Mouse (Mus musculus) liver, embryonic 18 days (tissue): Measurements from ENCODE around the gene 4930519P11Rik. TPM values are rescaled to one million over a fixed set of nuclear protein-coding genes. Genes with fewer than 3 reads are reported as not detected.

Experiments
- polyA plus RNA-seq: library from polyadenylated mRNA; depleted of rRNA; stranded (reverse); fragments of >200 nt; gene quantifications from 2 replicates; pipeline ENCODE4 v1.2.3, GENCODE M21; 2012; rRNA removed

4930519P11Rik gene
- polyA plus RNA-seq, result 0.07 and 0.22 TPM in 2 replicates

DNA sequence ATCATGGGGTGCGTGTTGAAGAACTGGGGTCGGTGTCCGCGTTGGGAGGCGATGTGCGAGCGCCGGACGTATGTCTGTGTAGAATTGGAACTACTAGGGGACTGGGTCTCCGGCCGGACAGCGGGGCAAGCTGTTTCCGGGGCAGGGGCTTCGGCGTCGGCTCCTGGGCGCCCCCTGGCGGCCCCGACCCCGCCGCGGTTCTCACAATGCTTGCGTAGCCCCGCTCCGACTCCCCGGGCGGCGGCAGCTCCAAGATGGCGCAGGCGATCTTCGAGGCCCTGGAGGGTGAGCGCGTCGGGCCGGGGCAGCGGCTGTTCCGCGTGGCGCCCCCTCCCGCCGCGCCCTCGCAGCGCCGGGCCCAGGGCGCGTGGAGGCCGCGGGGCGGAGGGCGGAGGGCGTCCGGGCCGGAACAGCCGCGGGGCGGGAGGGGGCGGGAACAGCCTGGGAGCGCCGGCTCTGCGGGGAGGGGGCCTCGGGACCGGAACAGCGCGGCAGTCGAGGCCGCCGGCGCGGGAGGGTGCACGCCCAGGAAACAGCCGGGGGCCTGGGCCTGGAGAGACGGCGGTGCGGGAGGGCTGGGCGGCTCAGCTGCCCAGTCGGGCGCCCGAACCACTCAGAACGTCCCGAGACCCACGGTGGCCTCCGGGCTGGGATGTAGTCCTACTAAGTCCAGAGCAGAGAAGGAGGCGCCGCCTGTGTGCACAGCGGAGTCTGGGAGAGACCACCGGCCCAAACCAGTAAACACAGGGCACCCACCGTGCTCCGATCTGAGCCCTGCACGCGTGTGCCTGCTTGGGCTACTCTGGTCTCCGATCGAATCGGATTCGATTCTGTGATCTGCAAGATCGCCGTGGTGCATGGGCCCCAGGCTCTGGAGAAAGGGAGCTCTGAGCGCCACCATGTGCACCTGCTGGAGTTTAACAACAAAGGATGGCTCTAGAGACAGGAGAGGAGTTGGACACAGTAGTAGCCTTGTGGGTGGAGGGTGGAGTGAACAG lies at the start of gene 4930519P11Rik, which contains the start of gene Zfp341:
TSS of gene 4930519P11Rik (minus strand) at position 320 of the 998 bp plus-strand sequence.
TSS of gene Zfp341 (plus strand) at position 180 of the 998 bp plus-strand sequence.

DNA sequence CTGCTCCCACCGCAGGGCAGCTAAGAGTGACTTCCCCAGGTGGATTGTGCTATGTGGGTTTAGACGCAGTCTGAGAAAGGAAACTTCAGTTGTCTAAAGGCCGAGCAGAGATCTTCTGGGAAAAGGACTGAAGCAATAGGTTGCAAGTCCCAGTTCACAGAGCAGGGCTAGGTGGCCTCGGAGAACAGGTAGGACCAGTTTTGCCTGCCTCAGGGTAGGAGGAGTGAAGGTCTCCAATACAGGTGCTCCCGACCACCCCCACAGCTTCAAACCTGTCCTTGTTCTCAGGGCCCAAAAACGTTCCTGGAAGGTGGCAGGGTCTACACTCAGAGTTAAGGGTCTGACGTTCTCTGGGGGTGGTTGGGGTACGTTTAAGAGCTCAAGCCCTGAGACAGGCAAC lies 38.1 kb upstream of the 4930519P11Rik start, which contains the start of gene Chmp4b:
TSS of gene Chmp4b (plus strand) at position 343 of the 400 bp plus-strand sequence.

DNA sequence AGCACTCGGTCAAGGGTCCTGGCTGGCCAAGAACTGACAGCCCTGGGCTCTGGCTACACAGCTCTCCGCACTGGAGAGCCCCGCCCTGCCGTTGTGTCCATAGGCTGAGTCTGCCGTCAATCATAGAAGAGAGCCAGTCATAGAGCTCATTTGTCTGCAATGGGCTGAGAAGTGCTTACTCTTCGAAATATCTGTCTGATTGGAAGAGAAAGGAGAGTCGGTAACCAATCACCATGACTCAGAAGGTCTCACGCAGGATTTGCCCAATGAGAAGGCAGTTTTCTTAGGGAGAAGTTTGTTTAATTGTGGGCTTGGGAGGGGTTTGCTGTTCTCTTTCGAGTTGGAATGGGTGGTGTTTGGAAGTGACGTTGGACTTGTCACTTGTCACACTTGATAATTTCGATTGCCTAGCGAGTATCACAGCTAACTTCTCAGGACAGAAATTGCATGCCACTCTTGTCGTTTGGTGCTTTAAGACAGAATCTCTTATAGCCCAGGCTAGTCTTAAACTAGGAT lies 9.5 kb downstream of the 4930519P11Rik start, which contains the start of gene Pxmp4:
TSS of gene Pxmp4 (minus strand) at position 71 of the 516 bp plus-strand sequence.

DNA sequence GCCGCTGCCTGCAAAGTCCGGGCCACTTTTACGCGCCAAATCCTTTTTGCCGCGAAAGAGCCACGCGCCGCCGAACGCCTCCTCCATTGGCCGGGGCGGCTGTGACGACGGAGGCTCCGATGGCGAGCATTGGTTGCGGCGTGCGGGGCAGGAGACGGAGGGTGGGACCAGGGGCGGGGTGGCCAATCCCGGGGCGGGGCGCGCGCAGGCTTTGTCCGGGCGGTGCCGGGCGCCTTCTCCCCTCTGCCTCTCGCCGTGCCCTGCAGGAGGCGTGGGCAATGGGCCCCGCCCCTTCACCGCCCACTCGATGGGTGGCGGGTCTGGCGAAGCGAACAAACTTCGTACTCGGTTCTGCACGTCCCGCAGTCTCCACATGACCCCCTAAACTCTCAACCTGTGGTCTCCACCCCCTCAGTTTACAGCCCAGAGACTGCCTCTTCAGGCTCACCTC lies 43.4 kb downstream of the 4930519P11Rik start, which contains the start of gene E2f1:
TSS of gene E2f1 (minus strand) at position 57 of the 451 bp plus-strand sequence.

Other genes with a start within 250 kb of the 4930519P11Rik start
- 9.5 and 15.7 TPM in 2 replicates for gene Cdk5rap1, start 240.4 kb downstream of the 4930519P11Rik start, polyA plus RNA-seq
- gene Snta1, start 205.3 kb downstream of the 4930519P11Rik start, polyA plus RNA-seq, result 4.0 and 4.5 TPM in 2 replicates
- gene Cbfa2t2, start 177.0 kb downstream of the 4930519P11Rik start, polyA plus RNA-seq, result 4.2 and 4.5 TPM in 2 replicates
- 4.5 and 5.8 TPM in 2 replicates for gene 1700003F12Rik, start 66.4 kb downstream of the 4930519P11Rik start, polyA plus RNA-seq
- 0.01 and 0.02 TPM in 2 replicates for gene Actl10, start 61.7 kb downstream of the 4930519P11Rik start, polyA plus RNA-seq
- gene Necab3, start 54.5 kb downstream of the 4930519P11Rik start, polyA plus RNA-seq, result 0.56 and 0.81 TPM in 2 replicates
- 14.6 and 16.7 TPM in 2 replicates for gene E2f1, start 43.5 kb downstream of the 4930519P11Rik start, polyA plus RNA-seq
- gene Pxmp4, start 9.7 kb downstream of the 4930519P11Rik start, polyA plus RNA-seq, result 66.2 and 70.8 TPM in 2 replicates
- gene Zfp341, start 140 bp downstream of the 4930519P11Rik start, polyA plus RNA-seq, result 1.9 and 2.2 TPM in 2 replicates
- 99.6 and 100 TPM in 2 replicates for gene Chmp4b, start 38.3 kb upstream of the 4930519P11Rik start, polyA plus RNA-seq
- not detected in 2 replicates for gene Gm14214, start 156.6 kb upstream of the 4930519P11Rik start, polyA plus RNA-seq
- 132 and 147 TPM in 2 replicates for gene Raly, start 177.7 kb upstream of the 4930519P11Rik start, polyA plus RNA-seq
- gene a, start 178.0 kb upstream of the 4930519P11Rik start, polyA plus RNA-seq, result 0.29 and 0.60 TPM in 2 replicates